Mouse (Mus musculus) layer of hippocampus, adult 2 months (tissue): ENCODE data around the gene Taf6. TPM values are rescaled to one million over a fixed set of nuclear protein-coding genes. Genes with fewer than 3 reads are reported as not detected.

Experiments
- DNase-seq, 2 experiments: peaks; one replicate each; pipeline ENCODE4 v3.0.0; 2022; ENCODE audit warnings: low spot score in 2 of 2
- H3K27ac ChIP-seq: fragments of 200-600 bp; 2 replicates; pipeline ENCODE4 v1.8.1; 2022
- H3K4me3 ChIP-seq: fragments of 200-600 bp; 2 replicates; pipeline ENCODE4 v1.8.1; 2022; ENCODE audit warnings: mild to moderate bottlenecking
- CTCF ChIP-seq: fragments of 200-600 bp; conservative IDR thresholded peaks from 2 replicates; pipeline ENCODE4 v1.8.1; 2022; ENCODE audit warnings: antibody characterized with exemption, mild to moderate bottlenecking, moderate library complexity
- microRNA-seq, 2 experiments: library from miRNA; unstranded; fragments of <30 nt; microRNA quantifications; one replicate each; pipeline ENCODE4 v1.2.0; 2021
- total RNA-seq, 2 experiments: library from RNA; stranded (reverse); gene quantifications; 2 replicates each; pipeline ENCODE4 v1.2.3; 2021

Taf6 gene
- total RNA-seq, 2 experiments from 2014 or later = 42.0 to 42.2 TPM

GRCm38 (mm10) chr5:138160842-138161665 is 26.2 kb downstream of the Taf6 start, which contains the start of gene Cops6:
Cops6 (plus strand) TSS chr5:138161071.
- DNase-seq = peak; percentile 95 to 97
- Histone ChIP-seq H3K27ac (peak within 1 kb of the TSS; percentile 83), H3K4me3 (peak within 1 kb of the TSS; percentile 70)
- peak; percentile 13; the same call in 1 of the 2 replicates for TF ChIP-seq CTCF

GRCm38 (mm10) chr5:138160224-138160762 is 27.0 kb downstream of the Taf6 start:
- H3K4me3 ChIP-seq = peak overlapping the region; percentile 70
- peak overlapping the region; percentile 83 for H3K27ac ChIP-seq
- TF ChIP-seq CTCF = no peak

GRCm38 (mm10) chr5:138155443-138155976 is 31.7 kb downstream of the Taf6 start, which contains the start of gene Zfp113:
Zfp113 (minus strand) TSS chr5:138155744.
- TF ChIP-seq CTCF = peak; percentile 87
- DNase-seq = peak; percentile 90 to 96
- H3K27ac ChIP-seq = peak within 1 kb of the TSS; percentile 93
- peak within 1 kb of the TSS; percentile 74 for H3K4me3 ChIP-seq

More at GRCm38 (mm10) chr5:138160224-138160762, 27.0 kb downstream of the Taf6 start:
- no peak for DNase-seq

GRCm38 (mm10) chr5:138154390-138154789 is 32.9 kb downstream of the Taf6 start:
- Histone ChIP-seq H3K4me3 (peak overlapping the region; percentile 74), H3K27ac (no peak overlapping the region; the same call in 1 of the 2 replicates)
- TF ChIP-seq CTCF = no peak
- no peak for DNase-seq

GRCm38 (mm10) chr5:138138585-138138984 is 48.7 kb downstream of the Taf6 start:
- DNase-seq = no peak
- Histone ChIP-seq H3K4me3 (no peak overlapping the region), H3K27ac (no peak overlapping the region)
- no peak for TF ChIP-seq CTCF

- Histone ChIP-seq H3K4me3 (no peak overlapping the region), H3K27ac (no peak overlapping the region)
- TF ChIP-seq CTCF = peak; percentile 80
- no peak for DNase-seq
Measured at GRCm38 (mm10) chr5:138137935-138138549, 49.2 kb downstream of the Taf6 start.

- Histone ChIP-seq H3K27ac (no peak overlapping the region), H3K4me3 (no peak overlapping the region)
- no peak for TF ChIP-seq CTCF
- no peak for DNase-seq
Measured at GRCm38 (mm10) chr5:138137257-138137656, 50.0 kb downstream of the Taf6 start.

GRCm38 (mm10) chr5:138132425-138133064 is 54.7 kb downstream of the Taf6 start:
- DNase-seq = no peak
- no peak for TF ChIP-seq CTCF
- Histone ChIP-seq H3K27ac (no peak overlapping the region), H3K4me3 (no peak overlapping the region)

Small RNA genes lying within 50 kb of the gene (microRNA-seq; reads per million reads assigned to microRNA genes)
- gene Mir106b (463 to 542 reads per million in 2 experiments), gene Mir25 (59.8 to 60.4 reads per million in 2 experiments), gene Mir93 (1,438 to 1,475 reads per million in 2 experiments)

Other genes starting within 250 kb of the Taf6 start
- 10 to 100 TPM; 23.1 to 24.3 TPM for gene Gjc3, start 224.4 kb downstream of the Taf6 start, total RNA-seq
- gene Azgp1, start 205.9 kb downstream of the Taf6 start, total RNA-seq = not detected
- gene Smok3a, start 166.2 kb downstream of the Taf6 start, total RNA-seq = not detected
- gene Smok3b, start 166.0 kb downstream of the Taf6 start, total RNA-seq = not detected
- gene Smok3c, start 134.3 kb downstream of the Taf6 start, total RNA-seq = not detected
- 10 to 100 TPM; 39.7 to 42.3 TPM for gene Zkscan1, start 102.4 kb downstream of the Taf6 start, total RNA-seq
- gene Zscan21, start 70.5 kb downstream of the Taf6 start, total RNA-seq = 10 to 100 TPM; 13.7 to 16.2 TPM
- gene Zfp113, start 31.7 kb downstream of the Taf6 start, total RNA-seq = 10 to 100 TPM; 13.4 to 14.6 TPM
- 100 to 1,000 TPM; 141 to 145 TPM for gene Cops6, start 26.4 kb downstream of the Taf6 start, total RNA-seq
- gene Ap4m1, start 15.4 kb downstream of the Taf6 start, total RNA-seq = 10 to 100 TPM; 25.6 to 26.2 TPM
- 10 to 100 TPM; 18.6 to 18.8 TPM for gene Mcm7, start 15.0 kb downstream of the Taf6 start, total RNA-seq
- gene Cnpy4, start within 50 bp of the Taf6 start, total RNA-seq = 10 to 100 TPM; 13.4 to 16.5 TPM
- 1 to 10 TPM; 8.2 to 8.4 TPM for gene Mblac1, start 6.9 kb upstream of the Taf6 start, total RNA-seq
- not detected for gene Nxpe5, start 38.4 kb upstream of the Taf6 start, total RNA-seq
- 10 to 100 TPM; 60.0 to 60.9 TPM for gene Lamtor4, start 68.0 kb upstream of the Taf6 start, total RNA-seq
- 10 to 100 TPM; 68.1 to 77.0 TPM for gene BC037034, start 76.6 kb upstream of the Taf6 start, total RNA-seq
- gene Gal3st4, start 85.4 kb upstream of the Taf6 start, total RNA-seq = 1 to 10 TPM; 3.2 to 3.7 TPM
- under 1 TPM in 1 of 2 experiments, not detected in 1; 0.12 TPM for gene Gm43720, start 92.5 kb upstream of the Taf6 start, total RNA-seq
- gene Gpc2, start 92.6 kb upstream of the Taf6 start, total RNA-seq = 1 to 10 TPM; 2.4 to 2.5 TPM
- under 1 TPM; 0.44 to 0.79 TPM for gene Stag3, start 92.8 kb upstream of the Taf6 start, total RNA-seq
- gene Pvrig, start 154.5 kb upstream of the Taf6 start, total RNA-seq = not detected